Mouse (Mus musculus) heart, embryonic 11.5 days (tissue): ENCODE data around the gene Pip4k2a. TPM values are rescaled to one million over a fixed set of nuclear protein-coding genes. Genes with fewer than 3 reads are reported as not detected.

Experiments
- ATAC-seq: fragments of 200-750 bp; cut with Nextera tagmentation; replicated peaks from 2 replicates; pipeline ENCODE4 v1.8.0; 2017; ENCODE audit warnings: moderate library complexity; ENCODE audit not compliant: insufficient number of reproducible peaks, low FRiP score, low TSS enrichment
- H3K27ac ChIP-seq: fragments of 300-500 bp; sonication (generic); 2 replicates; pipeline ENCODE4 v1.5.1; 2014; ENCODE audit warnings: mild to moderate bottlenecking, low read depth, low read length
- H3K27me3 ChIP-seq: fragments of 300-500 bp; sonication (generic); 2 replicates; pipeline ENCODE4 v1.6.1; 2014; ENCODE audit warnings: mild to moderate bottlenecking, low read length, mixed read lengths; ENCODE audit not compliant: control insufficient read depth, insufficient read depth
- H3K36me3 ChIP-seq: fragments of 300-500 bp; sonication (generic); 2 replicates; pipeline ENCODE4 v1.6.1; 2014; ENCODE audit warnings: mild to moderate bottlenecking, low read length, moderate library complexity, mixed read lengths; ENCODE audit not compliant: control insufficient read depth, insufficient read depth
- H3K4me1 ChIP-seq: fragments of 300-500 bp; sonication (generic); 2 replicates; pipeline ENCODE4 v1.6.1; 2014; ENCODE audit warnings: low read length; ENCODE audit not compliant: control insufficient read depth, insufficient read depth
- H3K4me2 ChIP-seq: fragments of 300-500 bp; sonication (generic); 2 replicates; pipeline ENCODE4 v1.6.1; 2014; ENCODE audit warnings: mild to moderate bottlenecking, moderate library complexity
- H3K4me3 ChIP-seq: fragments of 300-500 bp; sonication (generic); 2 replicates; pipeline ENCODE4 v1.5.1; 2014; ENCODE audit warnings: low read depth, low read length
- H3K9ac ChIP-seq: fragments of 300-500 bp; sonication (generic); 2 replicates; pipeline ENCODE4 v1.6.1; 2014; ENCODE audit warnings: mild to moderate bottlenecking, low read depth, low read length, moderate library complexity
- H3K9me3 ChIP-seq: fragments of 300-500 bp; sonication (generic); replicated peaks from 2 replicates; pipeline ENCODE4 v1.6.1; 2016; ENCODE audit warnings: low read length; ENCODE audit not compliant: control insufficient read depth
- WGBS: fragments of 180-500 bp; shearing (Covaris S2); extraction: QIAGEN DNeasy Blood & Tissue Kit; methylation state at CpG from one replicate; pipeline ENCODE4 v1.1.7; 2014; ENCODE audit not compliant: insufficient replicate concordance; 5-methylcytosine and 5-hydroxymethylcytosine counted together
- polyA plus RNA-seq: library from polyadenylated mRNA; unstranded; fragments of >200 nt; fragmentation: Nextera tagmentation; extraction: Ambion mirVana; gene quantifications from 2 replicates; pipeline ENCODE4 v1.2.1, GENCODE M21; 2014

Gene Pip4k2a
- polyA plus RNA-seq, 1 experiment from 2014 or later = 7.7 TPM

DNA sequence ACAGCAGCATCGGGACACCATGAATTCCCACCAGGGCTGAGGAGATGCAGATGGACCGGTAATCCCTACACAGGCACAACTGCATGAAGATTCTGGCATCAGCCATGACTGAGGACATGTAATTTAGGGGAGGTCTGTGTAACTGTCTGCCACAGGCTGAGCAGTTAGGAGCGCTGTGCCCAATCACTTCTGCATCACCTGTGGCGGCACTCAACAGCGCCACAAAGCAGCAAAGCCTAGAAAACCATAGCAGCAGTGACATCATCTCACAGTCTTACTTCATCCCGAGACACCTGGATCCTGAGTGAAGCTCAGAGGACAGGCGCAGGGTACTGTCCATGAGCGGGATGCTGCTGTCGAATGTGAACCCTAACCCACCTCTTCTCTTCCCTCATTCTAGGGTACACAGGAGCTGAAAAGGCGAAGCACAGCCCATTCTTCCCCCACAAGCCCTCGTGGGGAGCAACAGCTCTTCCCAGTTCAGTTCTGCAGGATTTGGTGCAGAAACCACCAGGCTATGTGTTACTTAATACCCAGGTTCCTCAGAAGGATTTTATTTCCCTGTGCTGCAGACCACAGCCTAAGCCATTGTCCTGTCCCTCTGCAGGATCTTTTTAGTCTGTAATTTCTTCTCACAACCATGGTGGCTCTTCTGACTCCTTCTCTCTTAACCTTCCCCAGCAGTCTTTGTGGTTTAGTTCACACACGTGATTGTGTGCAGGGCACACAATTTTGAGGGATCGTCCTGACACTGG is 34.5 kb downstream of the Pip4k2a start:
- no peaks in the 10 kb centered on the region for H3K9me3 ChIP-seq
- no peak overlapping the region for H3K4me2 ChIP-seq
- ATAC-seq = no peak
- no peak overlapping the region for H3K27ac ChIP-seq
- H3K9ac ChIP-seq = no peak overlapping the region
- H3K36me3 ChIP-seq = no peaks in the 10 kb centered on the region
- peaks cover 13% of the 10 kb centered on the region for H3K4me1 ChIP-seq
- H3K27me3 ChIP-seq = no peaks in the 10 kb centered on the region
- no peak overlapping the region for H3K4me3 ChIP-seq
- 78% methylated on average over 13 of the region's 13 CpGs for WGBS

DNA sequence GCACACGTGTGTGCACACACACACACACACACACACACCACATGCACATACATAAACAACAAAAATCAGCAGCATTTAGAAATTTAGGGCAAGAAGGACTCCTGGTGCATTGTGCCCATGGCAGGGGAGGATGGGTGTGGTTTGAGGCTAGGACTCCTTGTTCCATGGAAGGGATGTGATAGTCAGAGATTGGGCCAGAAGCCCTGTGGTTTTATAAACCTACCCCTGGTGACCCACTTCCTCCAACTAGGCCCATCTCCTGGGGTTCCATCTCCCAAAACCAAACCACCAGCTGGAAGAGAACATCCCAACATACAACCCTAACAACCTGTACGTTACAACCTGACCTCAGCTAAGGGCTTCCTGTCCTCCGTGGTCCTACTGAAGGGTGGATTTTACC is 35.4 kb downstream of the Pip4k2a start:
- no peak overlapping the region for H3K4me3 ChIP-seq
- H3K4me1 ChIP-seq = peaks cover 17% of the 10 kb centered on the region
- no peaks in the 10 kb centered on the region for H3K9me3 ChIP-seq
- 88% methylated on average over 3 of the region's 3 CpGs for WGBS
- no peak for ATAC-seq
- H3K27me3 ChIP-seq = no peaks in the 10 kb centered on the region
- no peaks in the 10 kb centered on the region for H3K36me3 ChIP-seq
- H3K27ac ChIP-seq = no peak overlapping the region
- no peak overlapping the region for H3K4me2 ChIP-seq
- H3K9ac ChIP-seq = no peak overlapping the region

- Histone ChIP-seq H3K9me3 (no peaks in the 10 kb centered on the region), H3K9ac (no peak overlapping the region), H3K36me3 (no peaks in the 10 kb centered on the region), H3K4me1 (peaks cover 30% of the 10 kb centered on the region), H3K4me2 (no peak overlapping the region), H3K27ac (no peak overlapping the region), H3K27me3 (no peaks in the 10 kb centered on the region), H3K4me3 (no peak overlapping the region)
- WGBS = 61% methylated on average over 7 of the region's 7 CpGs
- no peak for ATAC-seq
These were observed 37.5 kb downstream of the Pip4k2a start for GRCm38 (mm10) chr2:18960376-18960973.

GRCm38 (mm10) chr2:18959558-18959957 is 38.4 kb downstream of the Pip4k2a start:
- Histone ChIP-seq H3K27me3 (no peaks in the 10 kb centered on the region), H3K4me3 (no peak overlapping the region), H3K4me1 (peaks cover 29% of the 10 kb centered on the region), H3K9me3 (no peaks in the 10 kb centered on the region), H3K36me3 (no peaks in the 10 kb centered on the region), H3K4me2 (no peak overlapping the region), H3K9ac (no peak overlapping the region), H3K27ac (no peak overlapping the region)
- ATAC-seq = no peak
- 81% methylated on average over 5 of the region's 5 CpGs for WGBS

DNA sequence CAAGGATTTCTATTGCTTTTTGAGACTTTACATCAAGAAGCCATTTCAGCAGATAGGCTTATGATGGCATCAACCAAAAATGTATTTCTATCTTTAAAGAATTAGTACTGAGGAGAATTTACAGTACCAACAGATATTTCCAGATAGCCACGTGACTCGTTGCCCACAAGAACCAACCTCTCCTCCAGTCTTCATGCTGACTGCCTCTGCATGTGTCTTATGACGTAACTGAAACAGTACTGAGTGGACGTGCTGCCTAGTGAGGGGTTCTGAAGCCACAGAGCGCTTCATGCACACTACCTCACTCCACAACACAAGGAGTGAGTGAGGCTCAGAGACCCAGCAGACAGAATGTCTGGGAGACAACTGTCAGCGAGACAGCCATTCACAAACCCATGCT is 38.9 kb downstream of the Pip4k2a start:
- Histone ChIP-seq H3K9ac (no peak overlapping the region), H3K9me3 (no peaks in the 10 kb centered on the region), H3K4me3 (no peak overlapping the region), H3K36me3 (no peaks in the 10 kb centered on the region), H3K27me3 (no peaks in the 10 kb centered on the region), H3K4me1 (peaks cover 29% of the 10 kb centered on the region), H3K4me2 (no peak overlapping the region), H3K27ac (no peak overlapping the region)
- no peak for ATAC-seq
- 80% methylated on average over 6 of the region's 6 CpGs for WGBS

DNA sequence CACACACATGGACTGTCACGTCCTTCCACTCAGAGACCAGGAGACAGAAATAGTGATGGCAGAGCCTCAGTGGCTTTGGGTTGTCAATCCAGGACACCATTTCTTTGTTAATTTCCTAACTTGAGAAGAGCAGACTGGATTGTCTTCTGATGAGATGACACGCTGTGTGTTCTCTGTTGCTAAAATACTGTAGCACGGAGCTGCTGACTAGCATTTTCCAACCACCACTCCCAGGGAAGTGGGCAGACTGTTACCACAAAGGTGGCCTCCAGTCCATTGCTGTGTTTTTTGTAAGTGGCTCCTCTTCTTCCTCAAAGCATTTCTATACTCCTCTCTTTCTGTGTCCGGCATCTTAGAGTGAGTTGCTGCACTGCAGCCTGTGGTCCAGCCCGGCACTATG is 39.4 kb downstream of the Pip4k2a start:
- 79% methylated on average over 5 of the region's 5 CpGs for WGBS
- no peak for ATAC-seq
- Histone ChIP-seq H3K36me3 (no peaks in the 10 kb centered on the region), H3K4me1 (peaks cover 29% of the 10 kb centered on the region), H3K27me3 (no peaks in the 10 kb centered on the region), H3K4me2 (no peak overlapping the region), H3K9ac (no peak overlapping the region), H3K27ac (no peak overlapping the region), H3K4me3 (no peak overlapping the region), H3K9me3 (no peaks in the 10 kb centered on the region)

DNA sequence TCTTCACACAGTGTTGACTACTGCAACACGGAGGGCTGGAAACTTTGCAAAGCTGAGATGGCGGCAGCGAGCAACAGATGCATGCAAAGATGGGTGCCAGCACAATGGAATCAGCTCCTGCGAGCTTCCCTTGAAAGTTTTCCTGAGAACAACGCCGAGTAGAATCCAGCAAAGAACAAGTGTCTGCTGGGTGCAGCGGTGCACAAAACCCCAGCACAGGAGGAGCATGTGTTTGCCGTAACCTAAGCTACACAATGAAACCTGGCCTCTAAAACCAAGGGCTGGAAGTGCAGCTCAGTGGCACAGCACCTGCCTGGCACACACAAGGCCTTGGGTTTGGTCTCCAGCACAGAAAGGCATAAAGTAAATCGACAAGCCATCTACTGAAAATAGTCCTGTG is 39.9 kb downstream of the Pip4k2a start:
- no peak for ATAC-seq
- Histone ChIP-seq H3K4me2 (peak overlapping the region; percentile 31), H3K4me1 (peaks cover 29% of the 10 kb centered on the region), H3K27ac (no peak overlapping the region), H3K9ac (peak overlapping the region; percentile 18; the same call in 1 of the 2 replicates), H3K36me3 (no peaks in the 10 kb centered on the region), H3K4me3 (no peak overlapping the region), H3K27me3 (no peaks in the 10 kb centered on the region), H3K9me3 (no peaks in the 10 kb centered on the region)
- WGBS = 76% methylated on average over 9 of the region's 9 CpGs

GRCm38 (mm10) chr2:18957459-18957858 is 40.5 kb downstream of the Pip4k2a start:
- H3K4me3 ChIP-seq = no peak overlapping the region
- H3K27me3 ChIP-seq = no peaks in the 10 kb centered on the region
- no peaks in the 10 kb centered on the region for H3K9me3 ChIP-seq
- ATAC-seq = no peak
- H3K4me1 ChIP-seq = peaks cover 29% of the 10 kb centered on the region
- H3K4me2 ChIP-seq = peak overlapping the region; percentile 45
- H3K9ac ChIP-seq = no peak overlapping the region; the same call in 1 of the 2 replicates
- H3K36me3 ChIP-seq = no peaks in the 10 kb centered on the region
- WGBS = 71% methylated on average over 7 of the region's 7 CpGs
- H3K27ac ChIP-seq = peak overlapping the region; percentile 35; the same call in 1 of the 2 replicates

DNA sequence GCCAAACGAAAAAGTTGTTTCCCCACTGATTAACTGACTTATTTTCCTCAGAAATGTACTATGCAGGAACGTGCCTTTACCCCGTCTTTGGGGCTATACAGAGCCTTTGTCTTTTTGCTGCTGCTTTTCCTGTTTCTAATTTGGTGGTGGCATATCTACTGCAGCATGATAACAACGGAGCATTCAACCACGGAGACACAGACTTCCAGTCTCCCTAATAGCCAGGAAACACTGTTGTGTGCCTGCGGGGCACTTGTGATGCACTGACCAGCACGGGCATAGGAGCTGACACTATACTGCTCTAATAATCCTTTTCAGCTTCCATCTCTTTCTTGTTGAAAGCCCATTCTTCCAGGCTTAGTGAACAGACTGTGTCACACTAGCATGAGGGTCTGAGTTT is 41.0 kb downstream of the Pip4k2a start:
- no peak for ATAC-seq

More for the DNA sequence above, 41.0 kb downstream of the Pip4k2a start:
- no peaks in the 10 kb centered on the region for H3K27me3 ChIP-seq
- peaks cover 29% of the 10 kb centered on the region for H3K4me1 ChIP-seq
- H3K4me3 ChIP-seq = no peak overlapping the region
- H3K27ac ChIP-seq = peak overlapping the region; percentile 35; the same call in 1 of the 2 replicates
- 17% methylated on average over 7 of the region's 7 CpGs for WGBS
- no peak overlapping the region for H3K9ac ChIP-seq
- H3K9me3 ChIP-seq = no peaks in the 10 kb centered on the region
- H3K4me2 ChIP-seq = peak overlapping the region; percentile 45
- H3K36me3 ChIP-seq = no peaks in the 10 kb centered on the region
